Mouse (Mus musculus) embryonic facial prominence, embryonic 15.5 days (tissue): ENCODE results near the gene Spdya. TPM values are rescaled to one million over a fixed set of nuclear protein-coding genes. Genes with fewer than 3 reads are reported as not detected.
"Not testable (repeated sequence)": the region's sequence is repeated elsewhere in the genome, so short reads cannot be mapped to it uniquely, and the experiment has no call there.

Source experiments
- ATAC-seq: fragments of 200-750 bp; cut with Nextera tagmentation; 2 replicates; pipeline ENCODE4 v1.8.0; 2017; ENCODE audit warnings: low read depth, moderate TSS enrichment; ENCODE audit not compliant: insufficient number of reproducible peaks, low FRiP score, low TSS enrichment
- H3K27ac ChIP-seq: fragments of 300-500 bp; sonication (generic); replicated peaks from 2 replicates; pipeline ENCODE4 v1.5.1; 2015; ENCODE audit warnings: mild to moderate bottlenecking, inconsistent platforms
- H3K27me3 ChIP-seq: fragments of 300-500 bp; sonication (generic); 2 replicates; pipeline ENCODE4 v1.6.1; 2015; ENCODE audit warnings: inconsistent platforms
- H3K36me3 ChIP-seq: fragments of 300-500 bp; sonication (generic); 2 replicates; pipeline ENCODE4 v1.6.1; 2015; ENCODE audit warnings: mild to moderate bottlenecking, inconsistent platforms
- H3K4me1 ChIP-seq: fragments of 300-500 bp; sonication (generic); 2 replicates; pipeline ENCODE4 v1.6.1; 2015; ENCODE audit warnings: inconsistent platforms
- H3K4me2 ChIP-seq: fragments of 300-500 bp; sonication (generic); replicated peaks from 2 replicates; pipeline ENCODE4 v1.6.1; 2015; ENCODE audit warnings: mild to moderate bottlenecking, inconsistent platforms
- H3K4me3 ChIP-seq: fragments of 300-500 bp; sonication (generic); replicated peaks from 2 replicates; pipeline ENCODE4 v1.5.1; 2015; ENCODE audit warnings: mild to moderate bottlenecking, inconsistent platforms
- H3K9ac ChIP-seq: fragments of 300-500 bp; sonication (generic); 2 replicates; pipeline ENCODE4 v1.6.1; 2015; ENCODE audit warnings: inconsistent platforms
- H3K9me3 ChIP-seq: fragments of 300-500 bp; sonication (generic); replicated peaks from 2 replicates; pipeline ENCODE4 v1.6.1; 2016; ENCODE audit warnings: inconsistent platforms
- WGBS: fragments of 180-500 bp; shearing (Covaris S2); methylation state at CpG from one replicate; pipeline ENCODE4 v1.1.7; 2015; 5-methylcytosine and 5-hydroxymethylcytosine counted together
- polyA plus RNA-seq: library from polyadenylated mRNA; unstranded; fragments of >200 nt; fragmentation: Nextera tagmentation; extraction: Ambion mirVana; gene quantifications from 2 replicates; pipeline ENCODE4 v1.2.1, GENCODE M21; 2015

The Spdya gene
- 0.73 and 0.83 TPM in 2 replicates for polyA plus RNA-seq

DNA sequence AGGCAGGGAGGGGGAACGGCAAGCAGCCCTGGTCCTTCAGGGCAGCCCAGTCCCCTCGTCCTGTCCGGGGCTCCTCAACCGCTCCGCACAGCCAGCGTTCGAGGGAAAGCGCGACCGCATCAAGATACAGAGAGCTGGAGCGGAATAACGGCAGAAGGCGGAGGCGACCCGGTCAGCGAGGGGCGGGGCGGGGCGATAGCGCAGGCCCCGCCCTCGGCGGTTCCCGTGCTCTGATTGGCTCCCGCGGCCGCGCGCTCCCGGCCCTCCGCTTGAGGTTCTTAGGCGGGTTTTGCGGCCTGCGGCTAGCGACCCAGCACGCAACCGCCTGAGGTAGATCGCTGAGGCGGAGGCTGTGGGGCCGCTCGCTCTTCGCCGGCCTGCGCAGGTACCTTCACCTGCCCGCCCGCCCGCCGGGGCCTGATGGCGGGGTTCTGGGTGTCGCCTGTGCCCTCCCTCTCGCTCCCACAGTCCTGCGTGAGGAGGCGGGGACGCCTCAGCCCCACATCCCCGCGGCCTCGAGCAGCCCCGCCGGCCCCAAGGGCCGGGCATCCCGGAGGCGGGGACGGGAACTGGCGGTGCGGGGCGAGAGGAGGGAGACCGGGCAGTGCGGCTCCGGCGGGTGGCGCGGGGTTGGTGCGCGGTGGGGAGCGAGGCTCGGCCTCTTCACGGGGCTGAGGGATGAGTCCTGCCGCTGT lies at the start of gene Spdya:
Gene Spdya, plus strand, starts transcription at position 305 of the 695 bp plus-strand sequence.
- Histone ChIP-seq H3K9me3 (no peaks in the 10 kb centered on the region), H3K9ac (peak within 1 kb of the TSS; percentile 53), H3K4me2 (peak within 1 kb of the TSS; percentile 96), H3K27ac (no peak within 1 kb of the TSS), H3K4me3 (peak within 1 kb of the TSS; percentile 68), H3K4me1 (peaks cover 4% of the 10 kb centered on the region; the same call in 1 of the 2 replicates), H3K27me3 (peaks cover 15% of the 10 kb centered on the region), H3K36me3 (no peaks in the 10 kb centered on the region)
- peak; percentile 95 for ATAC-seq
- WGBS, result under 1% methylated on average over 76 of the region's 78 CpGs

DNA sequence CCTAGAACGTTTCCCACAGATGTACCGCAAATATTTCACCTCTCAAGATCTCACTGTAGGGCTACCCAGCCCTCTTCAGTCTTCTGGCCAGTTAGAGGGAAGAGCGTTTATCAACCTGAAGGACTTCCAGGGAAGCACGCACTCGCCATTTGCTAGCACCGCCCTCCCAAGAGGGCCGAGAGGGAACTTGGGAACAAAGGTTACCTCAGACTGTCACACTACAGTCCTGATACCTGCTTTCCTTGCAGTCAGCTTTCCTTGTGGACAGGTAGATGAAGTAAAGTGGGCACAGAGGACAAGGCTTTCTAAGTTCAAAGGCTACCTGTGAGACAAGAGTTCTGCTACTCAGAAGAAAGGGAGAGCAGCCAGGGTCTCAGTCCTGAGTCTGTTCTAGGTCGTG lies 45.0 kb upstream of the Spdya start:
- H3K9ac ChIP-seq, result no peak overlapping the region
- 90% methylated on average over 8 of the region's 8 CpGs for WGBS
- peaks cover 57% of the 10 kb centered on the region for H3K36me3 ChIP-seq
- H3K9me3 ChIP-seq, result no peaks in the 10 kb centered on the region
- no peak overlapping the region for H3K27ac ChIP-seq
- no peak overlapping the region for H3K4me3 ChIP-seq
- no peaks in the 10 kb centered on the region for H3K4me1 ChIP-seq
- ATAC-seq, result no peak
- no peaks in the 10 kb centered on the region for H3K27me3 ChIP-seq
- H3K4me2 ChIP-seq, result no peak overlapping the region

DNA sequence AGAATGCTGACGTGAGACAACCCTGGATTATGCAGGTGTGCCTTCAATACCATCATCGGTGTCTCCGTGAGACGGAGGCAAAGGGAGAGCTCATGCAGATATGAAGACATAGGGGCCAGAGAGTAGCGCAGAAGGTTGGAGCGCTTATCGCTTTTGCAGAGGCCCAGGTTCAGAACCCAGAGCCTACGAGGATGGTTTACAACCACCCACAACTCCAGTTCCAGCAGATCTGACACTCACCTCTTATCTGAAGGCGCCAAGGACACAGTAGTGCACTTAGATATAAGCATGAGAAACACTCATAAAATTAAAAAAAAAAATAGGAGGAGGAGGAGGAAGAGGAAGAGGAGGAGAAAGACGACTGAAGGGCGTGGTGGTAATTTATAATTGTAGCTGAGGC lies 41.6 kb upstream of the Spdya start:
- no peak overlapping the region for H3K4me3 ChIP-seq
- no peaks in the 10 kb centered on the region for H3K4me1 ChIP-seq
- ATAC-seq, result no peak
- no peak overlapping the region for H3K4me2 ChIP-seq
- no peak overlapping the region for H3K9ac ChIP-seq
- peaks cover 47% of the 10 kb centered on the region for H3K36me3 ChIP-seq
- H3K27me3 ChIP-seq, result no peaks in the 10 kb centered on the region
- no peaks in the 10 kb centered on the region for H3K9me3 ChIP-seq
- no peak overlapping the region for H3K27ac ChIP-seq
- WGBS, result 95% methylated on average over 11 of the region's 11 CpGs

DNA sequence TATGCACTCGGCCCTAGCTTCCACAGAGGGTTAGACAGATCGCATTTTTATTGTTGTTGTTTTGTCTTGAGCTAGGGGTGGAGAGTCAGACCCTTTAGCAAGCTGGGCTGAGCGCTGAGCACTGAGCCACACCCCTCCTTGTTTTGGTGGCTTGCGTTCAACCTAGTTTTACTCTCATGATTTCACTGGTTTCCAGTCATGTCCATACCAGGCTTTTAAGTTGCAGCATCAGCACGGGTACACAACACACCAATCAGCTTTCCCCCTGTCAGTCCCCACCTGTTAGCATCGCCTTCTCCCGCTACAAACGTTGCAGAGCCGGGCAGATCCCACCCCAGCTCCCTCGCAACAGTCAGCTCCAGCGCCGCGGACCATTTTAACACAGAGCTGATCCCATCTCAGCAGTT lies 25.6 kb upstream of the Spdya start:
- Histone ChIP-seq H3K9ac (peak overlapping the region; percentile 59; the same call in 1 of the 2 replicates), H3K4me3 (peak overlapping the region; percentile 72), H3K27me3 (no peaks in the 10 kb centered on the region), H3K27ac (peak overlapping the region; percentile 97), H3K4me1 (peaks cover 13% of the 10 kb centered on the region), H3K9me3 (no peaks in the 10 kb centered on the region), H3K4me2 (peak overlapping the region; percentile 88), H3K36me3 (0 out of 2 replicates have a peak, but pooled peaks cover 11% of the 10 kb centered on the region)
- peak; percentile 36 for ATAC-seq
- under 1% methylated on average over 13 of the region's 13 CpGs for WGBS

DNA sequence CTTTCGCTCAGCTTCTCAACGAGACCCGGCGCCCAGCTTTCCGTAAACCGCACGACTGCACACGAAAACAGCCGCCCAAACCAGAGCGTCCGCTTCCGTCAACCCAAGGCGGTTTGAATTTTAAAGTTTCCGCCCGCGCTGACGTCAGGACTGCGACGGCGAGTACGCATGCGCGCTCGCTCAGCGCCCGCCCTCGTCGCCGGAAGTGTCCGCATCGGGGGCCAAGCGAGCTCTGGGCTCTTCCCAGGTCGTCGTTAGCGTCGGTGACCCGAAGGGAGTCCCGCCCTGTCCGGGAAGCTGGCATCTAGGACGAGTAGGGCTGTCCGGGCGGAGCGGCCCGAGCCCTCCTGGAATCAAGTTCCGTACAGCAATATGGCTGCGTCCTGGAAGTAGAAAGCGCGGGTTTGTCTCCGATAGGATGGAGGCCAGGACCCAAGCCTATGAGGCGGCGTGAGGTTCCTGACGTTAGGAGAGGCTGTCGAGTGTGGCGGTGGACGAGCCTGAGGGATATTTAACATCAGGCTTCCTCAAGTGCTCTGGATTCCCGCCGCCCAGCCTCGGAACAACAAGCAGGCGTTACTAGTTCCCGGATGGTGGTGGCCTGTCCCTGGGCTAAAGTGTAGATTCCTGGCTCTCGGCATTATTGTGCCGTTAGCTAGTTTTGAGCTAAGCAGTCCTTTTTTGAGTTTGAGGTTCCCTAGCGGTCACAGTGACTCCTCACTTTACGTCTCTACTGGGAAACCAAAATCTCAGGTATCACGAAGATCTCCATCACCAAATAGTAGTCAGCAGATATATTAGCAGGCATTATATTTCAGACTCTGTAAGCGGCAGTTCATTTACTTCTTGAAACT lies 24.9 kb upstream of the Spdya start, which contains the start of gene Ndc80:
Gene Ndc80, minus strand, starts transcription at position 147 of the 854 bp plus-strand sequence.
- Histone ChIP-seq H3K27ac (peak within 1 kb of the TSS; percentile 97), H3K4me3 (peak within 1 kb of the TSS; percentile 72), H3K27me3 (no peaks in the 10 kb centered on the region), H3K4me2 (peak within 1 kb of the TSS; percentile 88), H3K9ac (peak within 1 kb of the TSS; percentile 59), H3K9me3 (no peaks in the 10 kb centered on the region), H3K4me1 (peaks cover 13% of the 10 kb centered on the region), H3K36me3 (0 out of 2 replicates have a peak, but pooled peaks cover 8% of the 10 kb centered on the region)
- ATAC-seq, result peak; percentile 98
- under 1% methylated on average over 66 of the region's 66 CpGs for WGBS

DNA sequence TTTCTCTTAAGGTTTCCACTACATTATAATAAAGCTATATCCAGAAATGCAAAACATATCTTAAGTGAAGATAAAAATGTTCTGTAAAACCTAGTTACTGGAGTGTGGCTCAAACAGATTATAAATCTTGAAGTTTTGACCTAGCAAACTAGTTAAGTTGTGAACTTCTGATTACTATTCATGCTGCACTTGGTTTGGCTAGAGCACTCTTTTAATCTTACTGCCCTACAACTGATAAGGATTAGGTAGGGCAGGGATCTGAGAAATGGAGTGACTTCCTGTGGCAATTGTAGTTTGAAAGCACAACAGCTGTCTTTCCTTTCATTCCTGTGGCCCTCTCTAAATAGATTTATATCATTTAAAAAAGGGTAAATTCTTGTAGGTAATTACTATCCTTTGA lies 23.8 kb upstream of the Spdya start:
- H3K27me3 ChIP-seq, result no peaks in the 10 kb centered on the region
- no peaks in the 10 kb centered on the region for H3K9me3 ChIP-seq
- no peak overlapping the region for H3K9ac ChIP-seq
- no peak overlapping the region for H3K4me2 ChIP-seq
- ATAC-seq, result no peak
- no peak overlapping the region for H3K27ac ChIP-seq
- peaks cover 13% of the 10 kb centered on the region for H3K4me1 ChIP-seq
- no peak overlapping the region for H3K4me3 ChIP-seq
- 0 out of 2 replicates have a peak, but pooled peaks cover 3% of the 10 kb centered on the region for H3K36me3 ChIP-seq

DNA sequence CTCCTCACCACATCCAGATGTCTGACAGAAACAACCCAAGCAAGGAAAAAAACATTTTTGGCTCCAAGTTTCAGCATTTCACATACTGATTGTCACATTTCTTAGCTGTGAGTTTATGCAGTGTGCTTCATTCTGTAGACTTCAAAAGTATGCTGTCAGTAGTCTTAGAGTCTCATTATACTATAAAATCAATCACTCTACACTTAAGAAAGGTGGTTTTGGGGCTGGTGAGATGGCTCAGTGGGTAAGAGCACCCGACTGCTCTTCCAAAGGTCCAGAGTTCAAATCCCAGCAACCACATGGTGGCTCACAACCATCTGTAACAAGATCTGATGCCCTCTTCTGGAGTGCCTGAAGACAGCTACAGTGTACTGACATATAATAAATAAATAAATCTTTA lies 16.3 kb upstream of the Spdya start:
- not testable (repeated sequence) for H3K36me3 ChIP-seq, H3K4me2 ChIP-seq, H3K4me3 ChIP-seq, H3K9ac ChIP-seq, H3K4me1 ChIP-seq, H3K27me3 ChIP-seq, H3K9me3 ChIP-seq, ATAC-seq, H3K27ac ChIP-seq
- 64% methylated on average over 1 of the region's 1 CpGs for WGBS

DNA sequence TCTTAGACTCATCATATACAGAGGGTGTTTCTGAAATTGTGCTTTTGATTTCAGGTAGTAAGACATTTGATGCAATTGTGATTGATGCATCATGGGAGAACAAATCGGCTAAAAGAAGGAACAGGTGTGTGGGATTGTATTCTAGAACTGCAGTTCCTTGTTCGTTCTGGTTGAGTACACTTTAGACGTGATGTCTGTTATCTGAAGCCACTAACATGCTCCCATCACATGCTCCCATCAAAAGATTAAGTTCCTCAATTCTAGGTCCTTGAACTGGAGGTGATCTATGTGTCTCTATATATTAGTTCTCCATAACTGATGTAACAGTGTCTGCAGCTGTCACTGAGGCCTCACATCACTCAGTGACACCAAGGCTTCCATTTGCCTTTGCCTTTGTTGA lies 14.7 kb upstream of the Spdya start:
- no peaks in the 10 kb centered on the region for H3K27me3 ChIP-seq
- no peak overlapping the region for H3K27ac ChIP-seq
- no peak overlapping the region for H3K4me3 ChIP-seq
- no peaks in the 10 kb centered on the region for H3K9me3 ChIP-seq
- ATAC-seq, result no peak
- H3K9ac ChIP-seq, result no peak overlapping the region
- H3K4me2 ChIP-seq, result no peak overlapping the region
- 79% methylated on average over 3 of the region's 3 CpGs for WGBS
- H3K36me3 ChIP-seq, result no peaks in the 10 kb centered on the region
- no peaks in the 10 kb centered on the region for H3K4me1 ChIP-seq

DNA sequence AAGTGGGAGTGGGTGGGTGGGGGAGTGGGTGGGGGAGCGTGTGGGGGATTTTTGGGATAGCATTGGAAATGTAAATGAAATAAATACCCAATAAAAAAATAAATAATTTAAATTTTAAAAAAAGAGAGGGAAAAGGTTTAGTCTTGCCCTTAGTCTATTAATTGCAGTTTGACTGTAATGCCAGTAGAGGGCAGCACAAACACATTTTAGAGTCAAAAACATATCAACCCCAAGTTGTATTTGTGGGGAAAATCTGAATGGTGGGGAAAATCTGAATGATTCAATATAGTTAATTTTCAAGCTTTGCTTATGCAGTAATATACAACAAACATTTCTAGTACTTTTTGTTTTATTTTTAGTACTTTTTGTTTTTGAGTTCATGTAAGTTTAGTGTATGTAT lies 3.3 kb upstream of the Spdya start:
- Histone ChIP-seq H3K4me1 (peaks cover 4% of the 10 kb centered on the region; the same call in 1 of the 2 replicates), H3K9ac (no peak overlapping the region), H3K27me3 (peaks cover 15% of the 10 kb centered on the region), H3K4me2 (no peak overlapping the region), H3K27ac (no peak overlapping the region), H3K4me3 (no peak overlapping the region), H3K36me3 (no peaks in the 10 kb centered on the region), H3K9me3 (no peaks in the 10 kb centered on the region)
- WGBS, result 29% methylated on average over 1 of the region's 1 CpGs
- no peak for ATAC-seq

DNA sequence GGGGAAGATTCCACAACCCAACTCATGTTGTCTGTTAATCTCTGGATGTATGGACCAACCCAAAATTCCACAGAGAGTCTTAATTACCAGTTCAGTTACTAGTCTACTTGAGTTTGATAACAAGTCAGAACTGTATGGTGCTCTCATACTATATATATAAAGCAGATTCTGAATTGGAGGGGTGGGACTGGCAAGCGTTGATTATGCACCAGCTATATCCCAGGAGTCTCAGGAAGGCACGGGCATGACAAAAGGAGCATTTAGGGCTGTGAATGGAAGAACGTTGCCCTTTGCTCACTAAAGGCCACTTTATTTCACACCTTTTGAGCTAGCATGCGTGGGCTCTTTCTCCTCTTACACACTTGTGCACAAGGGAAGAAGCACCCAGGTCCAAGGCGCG lies 511 bp upstream of the Spdya start:
- Histone ChIP-seq H3K9me3 (no peaks in the 10 kb centered on the region), H3K9ac (peak overlapping the region; percentile 39; the same call in 1 of the 2 replicates), H3K4me2 (peak overlapping the region; percentile 96), H3K27ac (no peak overlapping the region), H3K4me1 (peaks cover 4% of the 10 kb centered on the region; the same call in 1 of the 2 replicates), H3K4me3 (peak overlapping the region; percentile 68), H3K36me3 (no peaks in the 10 kb centered on the region), H3K27me3 (peaks cover 15% of the 10 kb centered on the region)
- WGBS, result 13% methylated on average over 6 of the region's 6 CpGs
- no peak for ATAC-seq

DNA sequence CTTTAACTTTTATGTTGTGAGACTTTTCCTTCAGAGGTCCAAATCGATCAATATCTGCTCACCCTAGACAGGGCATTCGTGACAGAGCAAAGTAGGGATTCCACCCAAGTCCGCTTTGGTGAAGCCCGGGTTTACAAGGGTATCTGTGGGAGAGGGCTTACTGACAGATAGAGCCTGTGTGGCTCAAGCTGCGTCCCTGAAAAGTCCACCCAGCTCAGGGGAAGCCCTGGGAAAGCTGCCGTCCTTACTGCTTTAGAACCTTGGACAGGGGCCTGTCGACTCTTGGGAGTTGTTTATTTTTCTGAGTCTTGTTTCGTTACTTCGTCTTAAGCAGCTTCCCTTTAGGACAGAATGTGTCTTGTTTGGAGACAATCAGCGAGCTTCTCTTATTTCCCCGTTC lies 1.0 kb downstream of the Spdya start:
- H3K36me3 ChIP-seq, result no peaks in the 10 kb centered on the region
- 0 out of 2 replicates have a peak overlapping the region, but pooled peaks have one; percentile 2 for H3K9ac ChIP-seq
- 11% methylated on average over 11 of the region's 11 CpGs for WGBS
- H3K27ac ChIP-seq, result no peak overlapping the region
- peak overlapping the region; percentile 68 for H3K4me3 ChIP-seq
- H3K4me1 ChIP-seq, result peaks cover 4% of the 10 kb centered on the region; the same call in 1 of the 2 replicates
- H3K4me2 ChIP-seq, result peak overlapping the region; percentile 96
- no peaks in the 10 kb centered on the region for H3K9me3 ChIP-seq
- no peak for ATAC-seq
- peaks cover 15% of the 10 kb centered on the region for H3K27me3 ChIP-seq
